In the genomic region with DNA sequence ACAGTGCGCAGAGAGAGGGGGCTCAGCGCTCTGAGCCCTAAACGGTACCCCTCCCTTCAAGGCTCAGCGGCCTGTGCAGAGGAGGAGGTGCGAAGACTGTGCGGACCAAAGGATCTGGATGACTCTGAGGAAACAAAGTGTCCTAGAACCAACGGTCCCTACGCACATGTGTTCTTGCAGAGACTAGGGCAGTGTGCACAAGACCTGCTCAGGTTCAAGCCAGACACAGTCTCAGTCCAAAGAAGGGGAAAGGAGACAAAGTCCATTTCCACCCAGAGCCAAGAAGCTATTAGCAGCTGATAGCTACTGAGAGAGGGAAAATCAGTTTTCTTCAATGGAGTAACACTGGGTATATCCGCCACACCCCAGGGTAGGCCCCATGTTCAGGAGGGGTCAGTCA, we compare ENCODE assay signal across 29 mouse cellular contexts.
DNase-seq lines count a peak whose midpoint lies in the region; ATAC-seq and TF ChIP-seq lines count a peak whose summit lies in the region.
"Had no signal": no experiment of that assay in that cellular context is flagged by ENCODE, and none has a peak within 500 bp of the region (broad histone marks: within the 10 kb centered on the region; RNA-seq: fewer than 3 reads in every experiment).

No protein-coding gene starts in this region.

- TF ChIP-seq POLR2A in testis, adult 2 months (IDR thresholded peaks at IDR 0.05; ENCODE audit: control insufficient read depth, low read depth, low read length) = peak; percentile 24; the same call in 1 of the 2 replicates

- ATAC-seq in kidney, embryonic 15.5 days (replicated peaks; ENCODE audit: low FRiP score) = 0 out of 2 replicates have a peak, but pooled peaks have one; percentile 22
- ATAC-seq in kidney, embryonic 14.5 days (ENCODE audit: low FRiP score, low TSS enrichment) = no peak
- ATAC-seq in stomach, embryonic 15.5 days (ENCODE audit: insufficient read depth, low FRiP score, low read depth) = peak; percentile 50; the same call in 1 of the 2 replicates
- ATAC-seq: activated CD4-positive, CD25-positive, alpha-beta regulatory T cell, adult 4 months; forebrain, embryonic 16.5 days; hindbrain, embryonic 16.5 days; liver, embryonic 12.5 days had no signal

- TF ChIP-seq CTCF in testis, adult 2 months (IDR thresholded peaks at IDR 0.05; ENCODE audit: control insufficient read depth, insufficient read depth, insufficient replicate concordance, low read depth, low read length) = no peak

- DNase-seq in testis, postnatal 14 days (ENCODE audit: low spot score) = no peak
- DNase-seq in layer of hippocampus, adult 11-12 months (ENCODE audit: low spot score) = no peak
- no peak for DNase-seq in ovary, adult 18-20 months (ENCODE audit: low spot score)
- DNase-seq: adrenal gland, postnatal 10 days; cerebellum, adult 8-10 months; cerebellum, postnatal 36 days; embryo, embryonic 11 days; gastrocnemius, postnatal 14 days; heart, adult 11 months; heart, postnatal 10 days; kidney, adult 18-20 months; left cerebral cortex, postnatal 4 days; lung, adult 18-20 months; lung, postnatal 10 days; retina, postnatal 1 day; right cerebral cortex, postnatal 25 days had no signal

- H3K4me2 ChIP-seq in kidney, embryonic 15.5 days = no peak overlapping the region
- no peak overlapping the region for H3K4me2 ChIP-seq in kidney, embryonic 14.5 days (replicated peaks; ENCODE audit: low read depth, low read length)
- no peak overlapping the region for H3K4me2 ChIP-seq in stomach, embryonic 15.5 days
- H3K4me2 ChIP-seq: embryonic facial prominence, embryonic 15.5 days; heart, embryonic 12.5 days; liver, embryonic 12.5 days; midbrain, embryonic 12.5 days; neural tube, embryonic 12.5 days had no signal

- H3K4me3 ChIP-seq in kidney, embryonic 15.5 days (replicated peaks) = no peak overlapping the region
- H3K4me3 ChIP-seq in kidney, embryonic 14.5 days (ENCODE audit: low read length) = no peak overlapping the region
- H3K4me3 ChIP-seq in testis, adult 2 months (ENCODE audit: control insufficient read depth, low read depth, low read length) = peak overlapping the region; percentile 47
- H3K4me3 ChIP-seq in stomach, embryonic 15.5 days (replicated peaks) = no peak overlapping the region
- H3K4me3 ChIP-seq: embryonic facial prominence, embryonic 15.5 days; heart, embryonic 12.5 days; hindbrain, embryonic 10.5 days; liver, embryonic 12.5 days; midbrain, embryonic 12.5 days; neural tube, embryonic 12.5 days had no signal

- WGBS in kidney, embryonic 15.5 days = 87% methylated on average over 9 of the region's 9 CpGs
- 80% methylated on average over 9 of the region's 9 CpGs for WGBS in kidney, embryonic 14.5 days
- WGBS in stomach, embryonic 15.5 days = 87% methylated on average over 9 of the region's 9 CpGs

- H3K27me3 ChIP-seq in kidney, embryonic 15.5 days = no peaks in the 10 kb centered on the region
- H3K27me3 ChIP-seq in kidney, embryonic 14.5 days (ENCODE audit: control insufficient read depth, insufficient read depth, low read length) = no peaks in the 10 kb centered on the region
- no peaks in the 10 kb centered on the region for H3K27me3 ChIP-seq in testis, adult 2 months (ENCODE audit: control insufficient read depth, insufficient read depth, low read length)
- H3K27me3 ChIP-seq in stomach, embryonic 15.5 days (replicated peaks) = no peaks in the 10 kb centered on the region
- H3K27me3 ChIP-seq: embryonic facial prominence, embryonic 15.5 days; heart, embryonic 12.5 days; liver, embryonic 12.5 days; midbrain, embryonic 12.5 days; neural tube, embryonic 12.5 days had no signal

- peaks cover 4% of the 10 kb centered on the region; the same call in 1 of the 2 replicates for H3K4me1 ChIP-seq in kidney, embryonic 15.5 days
- H3K4me1 ChIP-seq in kidney, embryonic 14.5 days (ENCODE audit: control insufficient read depth, insufficient read depth, low read length) = no peaks in the 10 kb centered on the region
- no peaks in the 10 kb centered on the region for H3K4me1 ChIP-seq in testis, adult 2 months (ENCODE audit: control insufficient read depth, insufficient read depth, low read length)
- no peaks in the 10 kb centered on the region for H3K4me1 ChIP-seq in stomach, embryonic 15.5 days
- H3K4me1 ChIP-seq: embryonic facial prominence, embryonic 15.5 days; heart, embryonic 12.5 days; liver, embryonic 12.5 days; neural tube, embryonic 12.5 days had no signal

- H3K9ac ChIP-seq in kidney, embryonic 15.5 days = no peak overlapping the region
- no peak overlapping the region for H3K9ac ChIP-seq in kidney, embryonic 14.5 days (ENCODE audit: low read depth, low read length)
- H3K9ac ChIP-seq in stomach, embryonic 15.5 days = no peak overlapping the region
- H3K9ac ChIP-seq: embryonic facial prominence, embryonic 15.5 days; heart, embryonic 12.5 days; liver, embryonic 12.5 days; midbrain, embryonic 12.5 days; neural tube, embryonic 12.5 days had no signal

- H3K36me3 ChIP-seq in kidney, embryonic 15.5 days = no peaks in the 10 kb centered on the region
- no peaks in the 10 kb centered on the region for H3K36me3 ChIP-seq in kidney, embryonic 14.5 days (ENCODE audit: control insufficient read depth, insufficient read depth, low read length)
- no peaks in the 10 kb centered on the region for H3K36me3 ChIP-seq in testis, adult 2 months (ENCODE audit: control insufficient read depth, insufficient read depth, low read length)
- H3K36me3 ChIP-seq in stomach, embryonic 15.5 days = no peaks in the 10 kb centered on the region
- H3K36me3 ChIP-seq: embryonic facial prominence, embryonic 15.5 days; heart, embryonic 12.5 days; hindbrain, embryonic 10.5 days; liver, embryonic 12.5 days; midbrain, embryonic 12.5 days; neural tube, embryonic 12.5 days had no signal

- no peaks in the 10 kb centered on the region for H3K9me3 ChIP-seq in kidney, embryonic 15.5 days (replicated peaks)
- H3K9me3 ChIP-seq in kidney, embryonic 14.5 days (ENCODE audit: control insufficient read depth, low read length) = no peaks in the 10 kb centered on the region
- H3K9me3 ChIP-seq in stomach, embryonic 15.5 days = no peaks in the 10 kb centered on the region
- H3K9me3 ChIP-seq: embryonic facial prominence, embryonic 15.5 days; heart, embryonic 12.5 days; hindbrain, embryonic 10.5 days; liver, embryonic 12.5 days; midbrain, embryonic 12.5 days; neural tube, embryonic 12.5 days had no signal

- no peak overlapping the region for H3K27ac ChIP-seq in kidney, embryonic 15.5 days
- H3K27ac ChIP-seq in kidney, embryonic 14.5 days (ENCODE audit: low read depth, low read length) = no peak overlapping the region
- H3K27ac ChIP-seq in testis, adult 2 months (ENCODE audit: control insufficient read depth, insufficient read depth, low read depth, low read length) = no peak overlapping the region
- H3K27ac ChIP-seq in stomach, embryonic 15.5 days = 0 out of 2 replicates have a peak overlapping the region, but pooled peaks have one; percentile 2
- H3K27ac ChIP-seq: embryonic facial prominence, embryonic 15.5 days; hindbrain, embryonic 10.5 days; liver, embryonic 12.5 days; midbrain, embryonic 12.5 days; neural tube, embryonic 12.5 days had no signal
